Mouse (Mus musculus) hindbrain, embryonic 12.5 days (tissue): ENCODE measurements around the gene Gulp1. TPM values are rescaled to one million over a fixed set of nuclear protein-coding genes. Genes with fewer than 3 reads are reported as not detected.

ENCODE experiments used
- ATAC-seq: fragments of 200-750 bp; cut with Nextera tagmentation; 2 replicates; pipeline ENCODE4 v1.8.0; 2017; ENCODE audit warnings: moderate TSS enrichment; ENCODE audit not compliant: low FRiP score
- H3K27ac ChIP-seq: fragments of 300-500 bp; sonication (generic); 2 replicates; pipeline ENCODE4 v1.5.1; 2016; ENCODE audit warnings: mild to moderate bottlenecking
- H3K27me3 ChIP-seq: fragments of 300-500 bp; sonication (generic); 2 replicates; pipeline ENCODE4 v1.6.1; 2016; ENCODE audit warnings: mild to moderate bottlenecking
- H3K36me3 ChIP-seq: fragments of 300-500 bp; sonication (generic); 2 replicates; pipeline ENCODE4 v1.6.1; 2016; ENCODE audit warnings: mild to moderate bottlenecking
- H3K4me1 ChIP-seq: fragments of 300-500 bp; sonication (generic); 2 replicates; pipeline ENCODE4 v1.6.1; 2016
- H3K4me2 ChIP-seq: fragments of 300-500 bp; sonication (generic); replicated peaks from 2 replicates; pipeline ENCODE4 v1.6.1; 2016; ENCODE audit warnings: mild to moderate bottlenecking
- H3K4me3 ChIP-seq: fragments of 300-500 bp; sonication (generic); 2 replicates; pipeline ENCODE4 v1.5.1; 2016; ENCODE audit warnings: mild to moderate bottlenecking
- H3K9ac ChIP-seq: fragments of 300-500 bp; sonication (generic); 2 replicates; pipeline ENCODE4 v1.6.1; 2016; ENCODE audit warnings: mild to moderate bottlenecking, moderate library complexity
- H3K9me3 ChIP-seq: fragments of 300-500 bp; sonication (generic); replicated peaks from 2 replicates; pipeline ENCODE4 v1.6.1; 2016; ENCODE audit warnings: mild to moderate bottlenecking
- WGBS: fragments of 180-500 bp; shearing (Covaris S2); methylation state at CpG from one replicate; pipeline ENCODE4 v1.1.7; 2016; 5-methylcytosine and 5-hydroxymethylcytosine counted together
- polyA plus RNA-seq: library from polyadenylated mRNA; unstranded; fragments of >200 nt; fragmentation: Nextera tagmentation; extraction: Ambion mirVana; gene quantifications from 2 replicates; pipeline ENCODE4 v1.2.1, GENCODE M21; 2016

Gulp1 gene
- polyA plus RNA-seq, result 22.8 and 27.2 TPM in 2 replicates

DNA sequence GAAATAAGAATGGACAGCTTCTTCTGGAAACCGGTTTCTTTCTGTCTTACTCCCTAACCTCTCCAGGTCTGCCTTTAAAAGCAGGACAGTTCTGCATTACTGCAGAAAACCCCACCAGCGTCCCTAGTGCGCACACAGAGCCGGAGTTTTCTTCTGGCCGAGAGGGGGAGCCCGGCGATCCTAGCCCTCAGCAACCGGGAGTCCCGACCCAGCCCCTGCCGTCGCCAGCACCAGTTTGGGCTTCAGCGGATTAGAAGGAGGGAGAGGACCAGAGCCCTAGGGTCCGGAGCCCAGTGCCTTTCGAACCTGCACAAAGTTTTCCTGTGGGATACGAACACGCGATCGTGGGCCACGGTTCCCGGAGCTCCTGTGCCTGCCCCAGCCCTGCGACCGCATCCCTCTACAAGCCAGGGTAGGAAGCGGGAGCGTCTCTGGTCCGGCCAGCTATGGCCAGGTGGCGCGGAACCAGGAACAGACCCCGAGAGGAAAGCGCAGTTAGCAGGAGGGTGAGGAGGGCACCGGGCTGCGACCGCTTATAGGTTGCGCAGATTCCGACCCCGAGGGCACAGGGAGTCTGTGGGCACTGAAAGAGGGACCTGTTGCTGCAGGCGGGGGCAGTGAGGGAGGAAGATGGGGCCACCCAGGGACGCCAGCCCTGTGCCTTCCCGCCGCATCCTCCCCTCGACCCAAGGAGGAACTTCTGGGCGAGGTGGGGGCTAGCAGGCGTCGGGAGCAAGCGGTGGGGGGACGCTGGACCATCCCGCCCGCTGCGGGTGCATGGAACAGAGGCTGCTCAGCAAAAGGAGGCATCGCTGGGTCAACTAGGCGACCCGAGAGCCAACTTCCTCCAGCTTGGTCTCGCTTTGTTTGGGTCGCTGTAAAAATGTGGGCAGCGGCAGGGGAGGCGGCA lies at the start of gene Gulp1:
TSS of gene Gulp1 (plus strand) at position 51 of the 910 bp plus-strand sequence.
- Histone ChIP-seq H3K4me1 (peaks cover 14% of the 10 kb centered on the region), H3K36me3 (no peaks in the 10 kb centered on the region), H3K4me3 (peak within 1 kb of the TSS; percentile 60), H3K27me3 (no peaks in the 10 kb centered on the region), H3K27ac (peak within 1 kb of the TSS; percentile 68), H3K9ac (peak within 1 kb of the TSS; percentile 73), H3K4me2 (peak within 1 kb of the TSS; percentile 95), H3K9me3 (no peaks in the 10 kb centered on the region)
- peak; percentile 92 for ATAC-seq
- under 1% methylated on average over 55 of the region's 55 CpGs for WGBS

DNA sequence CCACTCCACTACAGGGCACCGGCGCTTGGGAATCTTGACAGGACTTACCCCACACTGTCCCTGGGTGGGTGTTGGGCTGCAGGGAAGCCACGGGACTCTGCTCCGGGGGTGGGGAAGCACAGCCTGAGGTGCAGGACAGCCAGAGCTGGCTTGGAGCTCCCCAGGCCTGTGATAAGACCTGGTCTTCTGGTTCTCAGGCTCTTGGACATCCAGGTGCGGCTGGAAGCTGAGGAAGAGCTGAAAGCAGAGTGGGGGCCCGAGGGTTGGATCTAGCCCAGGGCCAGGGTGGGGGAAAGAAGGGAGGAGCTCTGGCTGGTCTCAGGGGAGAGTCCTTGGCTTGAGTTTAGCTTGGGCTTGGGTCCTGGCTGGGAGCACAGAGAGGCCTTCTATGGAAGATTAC lies 1.1 kb upstream of the Gulp1 start:
- ATAC-seq, result no peak
- H3K27ac ChIP-seq, result no peak overlapping the region
- H3K9me3 ChIP-seq, result no peaks in the 10 kb centered on the region
- H3K4me3 ChIP-seq, result no peak overlapping the region
- 80% methylated on average over 6 of the region's 6 CpGs for WGBS
- no peak overlapping the region for H3K9ac ChIP-seq
- H3K27me3 ChIP-seq, result no peaks in the 10 kb centered on the region
- no peaks in the 10 kb centered on the region for H3K36me3 ChIP-seq
- H3K4me2 ChIP-seq, result no peak overlapping the region
- H3K4me1 ChIP-seq, result peaks cover 14% of the 10 kb centered on the region

DNA sequence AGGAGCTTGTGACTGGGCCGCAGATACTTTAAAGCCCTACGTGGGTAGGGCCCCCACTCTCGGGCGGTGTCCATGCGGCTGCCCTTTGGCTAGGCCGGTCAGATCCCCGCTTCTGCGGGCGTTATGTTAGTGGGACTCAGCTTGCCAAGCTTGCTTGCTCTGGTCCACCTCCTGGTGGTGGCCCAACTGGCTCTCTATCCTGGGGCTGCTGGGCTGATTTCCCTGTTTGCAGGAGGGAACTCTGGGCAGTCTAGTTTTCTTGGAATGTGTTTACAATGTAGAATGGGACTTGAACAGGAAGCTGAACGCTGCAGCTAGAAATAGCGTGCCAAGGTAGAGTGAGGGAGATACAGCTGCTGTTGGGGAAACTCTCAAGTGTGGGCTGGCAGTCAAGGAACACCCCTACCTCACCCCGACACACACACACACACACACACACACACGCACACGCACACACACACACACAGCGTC lies 1.1 kb downstream of the Gulp1 start:
- peak overlapping the region; percentile 60 for H3K4me3 ChIP-seq
- peak overlapping the region; percentile 95 for H3K4me2 ChIP-seq
- no peaks in the 10 kb centered on the region for H3K27me3 ChIP-seq
- peak overlapping the region; percentile 68 for H3K27ac ChIP-seq
- 6% methylated on average over 15 of the region's 15 CpGs for WGBS
- peak overlapping the region; percentile 73 for H3K9ac ChIP-seq
- H3K9me3 ChIP-seq, result no peaks in the 10 kb centered on the region
- ATAC-seq, result peak; percentile 63
- peaks cover 14% of the 10 kb centered on the region for H3K4me1 ChIP-seq
- H3K36me3 ChIP-seq, result no peaks in the 10 kb centered on the region

DNA sequence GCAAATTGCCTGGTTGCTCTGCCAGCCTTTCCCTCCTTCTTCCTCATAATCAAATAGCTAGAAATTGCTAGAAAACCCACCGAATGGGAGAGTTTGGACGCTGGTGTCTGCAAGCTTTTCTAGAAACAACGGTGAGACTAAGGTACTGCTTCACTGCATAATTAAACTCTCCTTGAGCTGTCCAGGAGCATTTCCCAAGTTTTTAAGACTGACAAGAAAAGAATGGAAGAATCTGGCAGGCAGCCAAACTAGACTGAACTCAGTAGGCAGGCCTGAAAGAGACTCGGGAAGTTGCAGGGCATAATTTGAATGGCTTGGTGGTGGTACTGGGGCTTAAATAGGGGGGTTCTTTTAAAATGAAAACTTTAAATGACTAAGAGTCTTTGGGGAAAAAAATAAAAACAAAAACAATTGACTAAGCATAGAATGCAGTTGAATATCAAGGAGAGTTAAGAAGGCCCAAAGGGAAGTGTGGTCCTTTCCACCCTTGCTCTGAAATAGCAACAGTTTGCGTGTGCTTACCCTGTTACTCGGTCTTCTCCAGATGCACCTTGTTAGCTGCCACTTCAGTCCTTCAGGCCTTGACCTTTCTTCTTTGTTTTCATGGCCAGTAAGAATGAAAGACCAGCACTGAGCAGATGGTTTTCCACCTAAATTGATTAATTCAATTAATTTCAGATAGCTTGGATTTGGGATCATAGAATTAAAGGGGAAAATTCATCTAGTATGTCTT lies 2.0 kb downstream of the Gulp1 start:
- H3K9me3 ChIP-seq, result no peaks in the 10 kb centered on the region
- peak overlapping the region; percentile 6; the same call in 1 of the 2 replicates for H3K4me3 ChIP-seq
- H3K4me2 ChIP-seq, result peak overlapping the region; percentile 95
- ATAC-seq, result 0 out of 2 replicates have a peak, but pooled peaks have one; percentile 16
- 25% methylated on average over 6 of the region's 6 CpGs for WGBS
- H3K9ac ChIP-seq, result no peak overlapping the region
- no peaks in the 10 kb centered on the region for H3K36me3 ChIP-seq
- peaks cover 14% of the 10 kb centered on the region for H3K4me1 ChIP-seq
- H3K27me3 ChIP-seq, result no peaks in the 10 kb centered on the region
- H3K27ac ChIP-seq, result 0 out of 2 replicates have a peak overlapping the region, but pooled peaks have one; percentile 23

DNA sequence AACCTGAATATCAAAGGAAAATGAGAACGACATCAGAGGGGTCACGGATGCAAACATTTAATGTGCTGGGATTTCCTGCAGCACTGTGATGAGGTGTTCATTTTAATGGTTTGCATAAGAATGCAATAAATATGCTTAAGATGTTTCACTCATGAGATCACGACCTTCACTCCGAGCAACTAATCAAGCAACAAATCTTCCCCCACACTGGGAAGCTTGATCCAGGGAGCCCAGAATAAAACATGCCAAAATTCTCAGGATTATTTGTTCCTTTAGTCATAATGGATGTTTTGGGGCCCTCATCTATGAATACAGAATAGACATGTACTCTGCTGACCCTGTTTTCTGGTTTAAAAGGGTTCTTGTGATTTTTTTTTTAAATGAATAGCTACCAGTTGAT lies 16.1 kb downstream of the Gulp1 start:
- WGBS, result 86% methylated on average over 4 of the region's 4 CpGs
- no peak overlapping the region for H3K9ac ChIP-seq
- H3K27me3 ChIP-seq, result no peaks in the 10 kb centered on the region
- no peak overlapping the region for H3K27ac ChIP-seq
- no peak for ATAC-seq
- no peaks in the 10 kb centered on the region for H3K4me1 ChIP-seq
- no peak overlapping the region for H3K4me2 ChIP-seq
- no peak overlapping the region for H3K4me3 ChIP-seq
- H3K36me3 ChIP-seq, result no peaks in the 10 kb centered on the region
- H3K9me3 ChIP-seq, result no peaks in the 10 kb centered on the region

DNA sequence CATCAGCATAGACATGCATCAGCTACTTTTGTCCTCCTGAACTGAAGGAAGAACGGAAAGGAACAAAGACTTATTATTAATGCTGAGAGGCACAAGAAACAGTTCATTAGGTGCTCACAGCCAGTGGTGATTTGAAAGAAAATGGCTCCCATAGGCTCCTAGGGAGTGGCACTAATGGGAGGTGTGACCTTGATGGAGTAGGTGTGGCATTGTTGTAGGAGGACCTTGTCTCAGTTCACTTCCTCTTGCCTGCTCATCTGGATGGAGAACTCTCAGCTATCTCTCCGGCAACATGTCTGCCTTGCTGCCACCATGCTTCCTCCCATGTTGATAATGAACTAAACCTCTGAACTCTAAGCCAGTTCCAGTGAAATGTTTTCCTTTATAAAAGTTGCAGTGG lies 17.0 kb downstream of the Gulp1 start:
- Histone ChIP-seq H3K4me2 (no peak overlapping the region), H3K36me3 (no peaks in the 10 kb centered on the region), H3K9me3 (no peaks in the 10 kb centered on the region), H3K4me1 (no peaks in the 10 kb centered on the region), H3K9ac (no peak overlapping the region), H3K27me3 (no peaks in the 10 kb centered on the region), H3K27ac (no peak overlapping the region), H3K4me3 (no peak overlapping the region)
- ATAC-seq, result no peak
- 65% methylated on average over 2 of the region's 2 CpGs for WGBS

DNA sequence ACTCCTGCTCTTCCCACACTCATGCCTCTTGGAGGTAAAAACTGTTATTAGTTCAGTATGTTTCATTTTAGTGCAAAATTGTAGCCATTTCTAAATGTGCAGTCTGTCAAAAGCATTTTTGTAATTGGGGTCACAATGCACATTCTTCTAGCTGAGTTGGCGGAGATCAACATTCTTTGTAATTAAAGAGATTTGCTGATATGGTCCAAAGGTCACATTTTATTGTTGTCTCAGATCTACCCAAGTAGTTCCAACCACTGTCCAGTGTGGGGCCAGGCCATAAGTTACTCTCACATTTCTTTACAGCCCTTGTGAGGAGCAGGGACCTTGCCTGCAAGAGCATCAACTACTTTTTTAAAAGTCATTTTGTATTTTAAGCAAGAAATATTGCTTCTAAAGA lies 24.7 kb downstream of the Gulp1 start:
- Histone ChIP-seq H3K9ac (no peak overlapping the region), H3K4me2 (no peak overlapping the region), H3K4me3 (no peak overlapping the region), H3K27me3 (no peaks in the 10 kb centered on the region), H3K4me1 (no peaks in the 10 kb centered on the region), H3K36me3 (no peaks in the 10 kb centered on the region), H3K27ac (no peak overlapping the region), H3K9me3 (no peaks in the 10 kb centered on the region)
- 88% methylated on average over 1 of the region's 1 CpGs for WGBS
- no peak for ATAC-seq

DNA sequence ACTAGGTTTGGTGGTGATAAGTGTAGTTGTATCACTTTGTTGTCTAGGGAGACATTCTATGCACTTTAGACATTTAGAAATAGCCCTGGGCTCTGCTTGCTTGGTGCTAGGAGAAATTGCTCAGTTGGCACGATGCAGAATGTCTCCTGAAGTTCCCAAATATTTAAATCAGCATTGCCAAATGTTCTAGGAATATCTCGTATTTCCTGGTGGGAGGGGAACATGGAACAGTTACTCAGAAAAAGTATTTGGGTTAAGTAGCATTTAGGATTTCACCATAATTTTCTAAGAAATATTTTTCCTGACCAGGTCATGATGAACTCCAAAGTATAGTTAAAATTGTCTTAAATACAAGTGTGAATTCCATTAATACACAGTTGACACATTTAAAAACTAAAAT lies 25.3 kb downstream of the Gulp1 start:
- Histone ChIP-seq H3K4me1 (no peaks in the 10 kb centered on the region), H3K27ac (no peak overlapping the region), H3K4me3 (no peak overlapping the region), H3K27me3 (no peaks in the 10 kb centered on the region), H3K9ac (no peak overlapping the region), H3K36me3 (no peaks in the 10 kb centered on the region), H3K4me2 (no peak overlapping the region), H3K9me3 (no peaks in the 10 kb centered on the region)
- WGBS, result 89% methylated on average over 2 of the region's 2 CpGs
- ATAC-seq, result no peak

DNA sequence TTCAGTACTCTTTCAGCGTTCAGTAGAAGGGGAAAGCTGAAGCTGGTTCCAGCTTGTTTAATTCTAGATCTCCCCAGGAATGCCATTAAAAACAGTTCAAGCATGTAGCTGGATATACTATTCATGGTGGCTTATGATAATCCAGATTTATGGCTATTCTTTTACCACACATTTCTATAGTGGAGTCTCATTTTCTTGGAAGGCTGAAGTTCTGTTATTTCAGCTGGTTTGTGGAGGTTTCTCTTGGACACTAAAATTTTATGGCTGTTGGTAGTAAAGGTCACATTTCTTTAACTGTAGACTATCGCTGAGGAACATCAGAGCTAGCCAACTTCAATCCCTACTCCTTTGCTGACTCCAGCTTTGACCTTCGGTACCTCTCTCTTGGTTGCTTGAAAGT lies 29.1 kb downstream of the Gulp1 start:
- Histone ChIP-seq H3K36me3 (no peaks in the 10 kb centered on the region), H3K4me2 (no peak overlapping the region), H3K4me3 (no peak overlapping the region), H3K4me1 (peaks cover 7% of the 10 kb centered on the region), H3K9me3 (no peaks in the 10 kb centered on the region), H3K27ac (no peak overlapping the region), H3K9ac (no peak overlapping the region), H3K27me3 (no peaks in the 10 kb centered on the region)
- 86% methylated on average over 3 of the region's 3 CpGs for WGBS
- ATAC-seq, result no peak

DNA sequence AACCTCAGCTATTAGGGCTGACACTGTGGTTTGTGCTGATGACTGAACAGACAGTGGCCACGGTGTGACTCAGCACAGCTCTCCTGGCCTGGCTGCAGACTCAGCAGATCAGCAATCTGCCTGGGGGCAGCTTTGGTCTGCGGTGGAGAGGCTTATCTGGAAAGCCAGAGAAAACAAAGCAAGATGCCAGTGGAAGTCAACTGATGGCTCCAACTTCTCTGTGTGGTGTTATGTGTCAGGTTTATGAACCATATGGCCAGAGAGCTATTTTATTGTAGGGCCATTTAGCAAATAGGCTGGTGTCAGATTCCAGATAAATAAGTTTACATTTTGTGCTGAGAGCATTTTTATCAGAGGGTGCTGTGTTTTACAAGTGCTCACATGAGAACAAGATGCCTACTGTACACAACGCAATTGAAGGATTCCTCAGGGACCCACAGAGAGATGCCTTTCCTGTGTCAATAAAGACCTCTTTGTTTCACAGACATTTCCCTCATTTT lies 33.6 kb downstream of the Gulp1 start:
- H3K4me1 ChIP-seq, result peaks cover 7% of the 10 kb centered on the region
- WGBS, result 30% methylated on average over 3 of the region's 3 CpGs
- no peak overlapping the region for H3K9ac ChIP-seq
- peak; percentile 78; the same call in 1 of the 2 replicates for ATAC-seq
- H3K27me3 ChIP-seq, result no peaks in the 10 kb centered on the region
- no peak overlapping the region for H3K4me3 ChIP-seq
- no peak overlapping the region for H3K4me2 ChIP-seq
- no peak overlapping the region for H3K27ac ChIP-seq
- no peaks in the 10 kb centered on the region for H3K36me3 ChIP-seq
- H3K9me3 ChIP-seq, result no peaks in the 10 kb centered on the region

DNA sequence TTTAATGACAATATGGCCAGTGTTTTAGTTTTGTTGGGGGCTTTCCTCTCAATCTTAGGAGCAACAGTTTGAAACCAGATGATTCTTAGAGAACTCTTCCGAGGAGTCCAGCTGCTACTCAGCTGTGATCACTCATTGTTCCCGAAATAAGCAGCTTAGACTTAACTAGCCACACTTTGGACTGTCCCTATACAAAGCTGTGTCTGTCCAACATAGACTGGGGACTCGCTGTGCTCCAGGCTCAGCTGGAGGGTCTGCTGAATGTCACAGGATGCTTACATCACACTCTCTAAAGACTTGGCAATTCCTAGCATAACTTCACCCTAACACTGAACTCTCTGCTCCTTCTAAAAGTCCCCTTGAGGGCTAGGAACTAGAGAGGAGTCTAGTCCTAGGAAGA lies 40.4 kb downstream of the Gulp1 start:
- no peak for ATAC-seq
- no peak overlapping the region for H3K27ac ChIP-seq

DNA sequence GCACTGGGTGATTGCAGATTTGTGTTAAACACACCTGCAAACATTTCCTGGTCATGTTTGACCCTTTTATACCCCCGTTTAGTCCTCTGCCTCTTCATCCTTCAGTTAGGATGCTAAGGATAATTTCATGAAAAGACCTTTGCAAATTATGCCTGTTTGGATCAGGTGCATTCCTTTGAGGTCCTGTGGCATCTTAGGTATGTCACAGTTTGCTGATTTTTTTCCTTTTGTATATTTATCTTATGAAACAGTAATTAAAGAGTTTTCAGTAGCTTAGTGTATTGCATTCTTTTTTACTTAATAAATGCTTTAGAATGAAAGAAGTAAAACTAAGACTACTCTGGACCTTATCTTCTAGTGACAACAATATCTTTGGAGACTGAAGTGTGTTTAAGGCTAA lies 41.8 kb downstream of the Gulp1 start:
- H3K36me3 ChIP-seq, result no peaks in the 10 kb centered on the region
- no peaks in the 10 kb centered on the region for H3K9me3 ChIP-seq
- no peak for ATAC-seq
- no peak overlapping the region for H3K9ac ChIP-seq
- H3K4me1 ChIP-seq, result no peaks in the 10 kb centered on the region
- 80% methylated on average over 1 of the region's 1 CpGs for WGBS
- H3K4me2 ChIP-seq, result no peak overlapping the region
- no peaks in the 10 kb centered on the region for H3K27me3 ChIP-seq
- H3K27ac ChIP-seq, result no peak overlapping the region
- H3K4me3 ChIP-seq, result no peak overlapping the region

More for the DNA sequence above, 40.4 kb downstream of the Gulp1 start:
- H3K4me3 ChIP-seq, result no peak overlapping the region
- no peaks in the 10 kb centered on the region for H3K9me3 ChIP-seq
- 33% methylated on average over 3 of the region's 3 CpGs for WGBS
- H3K4me1 ChIP-seq, result no peaks in the 10 kb centered on the region
- no peak overlapping the region for H3K9ac ChIP-seq
- H3K27me3 ChIP-seq, result no peaks in the 10 kb centered on the region
- H3K4me2 ChIP-seq, result no peak overlapping the region
- no peaks in the 10 kb centered on the region for H3K36me3 ChIP-seq
